Mouse (Mus musculus): Measurements from ENCODE around the gene Uhrf2. TPM values are rescaled to one million over a fixed set of nuclear protein-coding genes. Genes with fewer than 3 reads are reported as not detected.
"Not testable (repeated sequence)": the region's sequence is repeated elsewhere in the genome, so short reads cannot be mapped to it uniquely, and the experiment has no call there.

Gene Uhrf2
- 10 to 100 TPM; 15.5 to 16.1 TPM for total RNA-seq (2021)
- long read RNA-seq, experiment 1, transcript Uhrf2-201 (16 exons, 3,536 nt) = major isoform, 16 of 18 reads
- long read RNA-seq, experiment 1, partial matches to known transcripts = 1 of 18 reads
- long read RNA-seq, experiment 1, other reads (novel, unspliced or antisense) = 1 of 18 reads
- long read RNA-seq, experiment 2, transcript Uhrf2-201 (16 exons, 3,536 nt) = major isoform, 13 of 15 reads
- long read RNA-seq, experiment 2, partial matches to known transcripts = 1 of 15 reads
- long read RNA-seq, experiment 2, other reads (novel, unspliced or antisense) = 0 of 15 reads

GRCm38 (mm10) chr19:30029894-30030635 is at the start of gene Uhrf2:
Gene Uhrf2, plus strand, starts transcription at chr19:30030513.
- intact Hi-C loops (cut with DNase I) = loop anchor here (5.0 kb wide), 1 partner anchor 218 kb away; the partner anchor contains the start of gene Ranbp6
- Histone ChIP-seq H3K27ac (peak within 1 kb of the TSS; percentile 91), H3K4me3 (peak within 1 kb of the TSS; percentile 99)
- DNase-seq = peak; percentile 98
- TF ChIP-seq CTCF (IDR thresholded peaks at IDR 0.05) = no peak

- Histone ChIP-seq H3K4me3 (no peak overlapping the region), H3K27ac (no peak overlapping the region)
- TF ChIP-seq CTCF (IDR thresholded peaks at IDR 0.05) = no peak
- intact Hi-C loops (cut with DNase I) = loop anchor here (5.0 kb wide), 1 partner anchor 37 kb away; no protein-coding TSS in a partner anchor
- peak; percentile 31 for DNase-seq
These were observed 45.9 kb upstream of the Uhrf2 start for GRCm38 (mm10) chr19:29984208-29985005.

- H3K27ac ChIP-seq = peak overlapping the region; percentile 61
- DNase-seq = no peak
- TF ChIP-seq CTCF (IDR thresholded peaks at IDR 0.05) = no peak
- H3K4me3 ChIP-seq = no peak overlapping the region
- intact Hi-C loops (cut with DNase I) = no loop called here
These were observed 43.7 kb upstream of the Uhrf2 start for GRCm38 (mm10) chr19:29986464-29987091.

GRCm38 (mm10) chr19:30000406-30001365 is 29.6 kb upstream of the Uhrf2 start:
- DNase-seq = no peak
- Histone ChIP-seq H3K4me3 (no peak overlapping the region), H3K27ac (no peak overlapping the region)
- intact Hi-C loops (cut with DNase I) = no loop called here
- no peak for TF ChIP-seq CTCF (IDR thresholded peaks at IDR 0.05)

- no peak for TF ChIP-seq CTCF (IDR thresholded peaks at IDR 0.05)
- intact Hi-C loops (cut with DNase I) = no loop called here
- H3K4me3 ChIP-seq = no peak overlapping the region
These were observed 28.8 kb upstream of the Uhrf2 start for GRCm38 (mm10) chr19:30001550-30001949.

GRCm38 (mm10) chr19:30003621-30004020 is 26.7 kb upstream of the Uhrf2 start, which contains the start of gene Trpd52l3:
Gene Trpd52l3, plus strand, starts transcription at chr19:30003790.
- Histone ChIP-seq H3K4me3 (no peak within 1 kb of the TSS), H3K27ac (no peak within 1 kb of the TSS)
- intact Hi-C loops (cut with DNase I) = no loop called here
- no peak for TF ChIP-seq CTCF (IDR thresholded peaks at IDR 0.05)
- DNase-seq = no peak

More at GRCm38 (mm10) chr19:30001550-30001949, 28.8 kb upstream of the Uhrf2 start:
- no peak for DNase-seq
- H3K27ac ChIP-seq = no peak overlapping the region

- Histone ChIP-seq H3K27ac (no peak overlapping the region), H3K4me3 (no peak overlapping the region)
- intact Hi-C loops (cut with DNase I) = no loop called here
- no peak for TF ChIP-seq CTCF (IDR thresholded peaks at IDR 0.05)
- DNase-seq = no peak
These were observed 23.9 kb upstream of the Uhrf2 start for GRCm38 (mm10) chr19:30006371-30006770.

GRCm38 (mm10) chr19:30010520-30011296 is 19.6 kb upstream of the Uhrf2 start:
- intact Hi-C loops (cut with DNase I) = no loop called here

GRCm38 (mm10) chr19:30014331-30014730 is 16.0 kb upstream of the Uhrf2 start:
- TF ChIP-seq CTCF (IDR thresholded peaks at IDR 0.05) = no peak
- intact Hi-C loops (cut with DNase I) = no loop called here
- Histone ChIP-seq H3K4me3 (no peak overlapping the region), H3K27ac (no peak overlapping the region)
- no peak for DNase-seq

More at GRCm38 (mm10) chr19:30010520-30011296, 19.6 kb upstream of the Uhrf2 start:
- no peak for DNase-seq
- Histone ChIP-seq H3K4me3 (no peak overlapping the region), H3K27ac (no peak overlapping the region)
- no peak for TF ChIP-seq CTCF (IDR thresholded peaks at IDR 0.05)

GRCm38 (mm10) chr19:30016156-30016555 is 14.2 kb upstream of the Uhrf2 start:
- Histone ChIP-seq H3K27ac (no peak overlapping the region), H3K4me3 (no peak overlapping the region)
- intact Hi-C loops (cut with DNase I) = no loop called here
- no peak for TF ChIP-seq CTCF (IDR thresholded peaks at IDR 0.05)
- no peak for DNase-seq

- H3K27ac ChIP-seq; DNase-seq; H3K4me3 ChIP-seq; intact Hi-C loops (cut with DNase I): not testable (repeated sequence)
These were observed 6.9 kb upstream of the Uhrf2 start for GRCm38 (mm10) chr19:30023419-30023818.
